Comparison of ENCODE assay signal across 25 mouse cellular contexts in the genomic region with DNA sequence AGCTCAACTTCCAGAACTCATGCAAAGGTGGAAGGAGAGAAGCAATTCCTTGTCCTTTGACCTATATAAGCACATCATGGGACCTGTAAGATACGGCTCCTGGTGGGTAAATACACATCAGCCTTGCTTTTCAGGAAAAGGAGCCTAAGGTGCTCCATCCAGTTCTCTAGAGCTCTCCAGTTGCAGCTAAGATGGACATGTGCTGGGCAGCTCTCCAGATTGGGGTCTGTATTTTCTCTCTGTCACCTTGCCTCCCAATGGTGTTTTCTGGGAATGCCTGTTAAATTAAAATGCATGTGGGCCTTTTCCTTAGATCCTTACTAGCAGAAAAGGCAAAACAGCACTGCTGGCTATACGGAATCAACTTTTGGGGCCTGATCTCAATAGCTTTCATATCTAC. TPM values are rescaled to one million over a fixed set of nuclear protein-coding genes. Genes with fewer than 3 reads are reported as not detected.
DNase-seq lines count a peak whose midpoint lies in the region; ATAC-seq and TF ChIP-seq lines count a peak whose summit lies in the region.
"Had no signal": no experiment of that assay in that cellular context is flagged by ENCODE, and none has a peak within 500 bp of the region (broad histone marks: within the 10 kb centered on the region; RNA-seq: fewer than 3 reads in every experiment).

No protein-coding gene starts in this region.

- no peaks in the 10 kb centered on the region for H3K9me3 ChIP-seq in limb, embryonic 14.5 days (ENCODE audit: control insufficient read depth, low read length)
- no peaks in the 10 kb centered on the region for H3K9me3 ChIP-seq in limb, embryonic 10.5 days (replicated peaks)

- no peaks in the 10 kb centered on the region for H3K36me3 ChIP-seq in limb, embryonic 14.5 days (ENCODE audit: control insufficient read depth, insufficient read depth, low read length)
- no peaks in the 10 kb centered on the region for H3K36me3 ChIP-seq in limb, embryonic 10.5 days
- H3K36me3 ChIP-seq: G1E had no signal

- WGBS in limb, embryonic 14.5 days: 58% methylated on average over 2 of the region's 2 CpGs
- WGBS in limb, embryonic 10.5 days: 83% methylated on average over 2 of the region's 2 CpGs

- H3K27ac ChIP-seq in limb, embryonic 14.5 days (replicated peaks; ENCODE audit: low read depth, low read length): no peak overlapping the region
- no peak overlapping the region for H3K27ac ChIP-seq in limb, embryonic 10.5 days

- no peaks in the 10 kb centered on the region for H3K4me1 ChIP-seq in limb, embryonic 14.5 days (ENCODE audit: control insufficient read depth, insufficient read depth, low read length)
- H3K4me1 ChIP-seq in limb, embryonic 10.5 days: peaks cover 13% of the 10 kb centered on the region

- peak; percentile 70; the same call in 1 of the 2 replicates for ATAC-seq in limb, embryonic 14.5 days (ENCODE audit: low FRiP score, low read depth)
- ATAC-seq: activated CD4-positive, CD25-positive, alpha-beta regulatory T cell, adult 4 months; CD4-positive, CD25-positive, alpha-beta regulatory T cell, adult 4 months; Patski had no signal

- peak; percentile 60 for DNase-seq in heart, adult 11 months
- DNase-seq in heart, adult 18-20 months: no peak
- peak; percentile 14 for DNase-seq in heart, postnatal 4 days
- DNase-seq in heart, adult 9 months (ENCODE audit: low spot score in 2 of 2): no peak
- DNase-seq in limb, embryonic 14.5 days (ENCODE audit: low spot score): peak; percentile 30
- DNase-seq in limb, embryonic 10.5 days (ENCODE audit: low spot score): no peak
- DNase-seq: adrenal gland, adult 2 months; adrenal gland, adult 8-10 months; adrenal gland, postnatal 10 days; adrenal gland, postnatal 14 days; adrenal gland, postnatal 25 days; adrenal gland, postnatal 36 days; B cell, adult 2 months; cerebellum, adult 11 months; cerebellum, adult 11-12 months; cerebellum, adult 18-20 months had no signal

- H3K9ac ChIP-seq in limb, embryonic 14.5 days (ENCODE audit: low read depth, low read length, severe bottlenecking): no peak overlapping the region

- no peaks in the 10 kb centered on the region for H3K27me3 ChIP-seq in limb, embryonic 14.5 days (ENCODE audit: control insufficient read depth, insufficient read depth, low read length)
- H3K27me3 ChIP-seq in limb, embryonic 10.5 days (ENCODE audit: low read depth, poor library complexity, severe bottlenecking): no peaks in the 10 kb centered on the region
- H3K27me3 ChIP-seq: CH12.LX had no signal

- no peak for TF ChIP-seq POLR2A in limb, embryonic 14.5 days (IDR thresholded peaks at IDR 0.05; ENCODE audit: borderline replicate concordance, extremely low read depth, insufficient read depth, insufficient read length)

- no peak overlapping the region for H3K4me3 ChIP-seq in limb, embryonic 14.5 days (replicated peaks; ENCODE audit: low read length)
- no peak overlapping the region for H3K4me3 ChIP-seq in limb, embryonic 10.5 days

- H3K4me2 ChIP-seq in limb, embryonic 14.5 days (replicated peaks; ENCODE audit: low read depth, low read length, severe bottlenecking): no peak overlapping the region

RNA-seq across cellular contexts. Expression of a gene that starts 23.1 kb away (rescaled TPM):
- 100 to 1,000 TPM; 229 to 343 TPM for total RNA-seq in heart, adult 18-20 months (2021)
- 1 to 10 TPM; 3.7 to 8.5 TPM for total RNA-seq in heart, postnatal 4 days (2021)
- 0.17 and 0.20 TPM in 2 replicates for polyA plus RNA-seq in limb, embryonic 14.5 days (2012; rRNA removed)
- 0.48 TPM in 1 of 2 replicates, not detected in the other for polyA plus RNA-seq in limb, embryonic 14.5 days (2014; fragmentation: Nextera tagmentation; extraction: Ambion mirVana)
- polyA plus RNA-seq in limb, embryonic 10.5 days (2016; fragmentation: Nextera tagmentation; extraction: Ambion mirVana): 0.20 and 0.24 TPM in 2 replicates
- total RNA-seq: CH12.LX, ES-E14, G1E, MEL had no signal
- polyA plus RNA-seq: activated CD4-positive, CD25-positive, alpha-beta regulatory T cell, adult 4 months; brain, embryonic 14.5 days; C2C12; CD4-positive, CD25-positive, alpha-beta regulatory T cell, adult 4 months; G1E; Patski had no signal

RNA-seq across cellular contexts. Expression of a gene that starts 43.5 kb away (rescaled TPM):
- total RNA-seq in heart, adult 18-20 months (2021): not detected
- not detected for total RNA-seq in heart, postnatal 4 days (2021)
- polyA plus RNA-seq in limb, embryonic 14.5 days (2012; rRNA removed): not detected in 2 replicates
- polyA plus RNA-seq in limb, embryonic 14.5 days (2014; fragmentation: Nextera tagmentation; extraction: Ambion mirVana): not detected in 2 replicates
- not detected in 2 replicates for polyA plus RNA-seq in limb, embryonic 10.5 days (2016; fragmentation: Nextera tagmentation; extraction: Ambion mirVana)
- total RNA-seq: adrenal gland, postnatal 25 days; CH12.LX; G1E; MEL had no signal
- polyA plus RNA-seq: activated CD4-positive, CD25-positive, alpha-beta regulatory T cell, adult 4 months; brain, embryonic 14.5 days; C2C12; CD4-positive, CD25-positive, alpha-beta regulatory T cell, adult 4 months; G1E; Patski had no signal

RNA-seq across cellular contexts. Expression of a gene that starts 54.9 kb away (rescaled TPM):
- under 1 TPM; 0.67 to 0.97 TPM for total RNA-seq in heart, adult 18-20 months (2021)
- 1 to 10 TPM; 1.1 to 1.2 TPM for total RNA-seq in heart, postnatal 4 days (2021)
- not detected in 2 replicates for polyA plus RNA-seq in limb, embryonic 14.5 days (2012; rRNA removed)
- not detected in 2 replicates for polyA plus RNA-seq in limb, embryonic 14.5 days (2014; fragmentation: Nextera tagmentation; extraction: Ambion mirVana)
- not detected in 2 replicates for polyA plus RNA-seq in limb, embryonic 10.5 days (2016; fragmentation: Nextera tagmentation; extraction: Ambion mirVana)
- total RNA-seq: adrenal gland, adult 8-10 months; adrenal gland, postnatal 25 days; adrenal gland, postnatal 36 days; CH12.LX; ES-E14; G1E; MEL had no signal
- polyA plus RNA-seq: activated CD4-positive, CD25-positive, alpha-beta regulatory T cell, adult 4 months; adrenal gland, adult 2 months; brain, embryonic 14.5 days; C2C12; CD4-positive, CD25-positive, alpha-beta regulatory T cell, adult 4 months; G1E; Patski had no signal

Comparison
In these comparisons a context has a peak if more than half of its experiments do, and no peak if none do; other contexts are left out.
1. DNase-seq: peak in heart, adult 11 months (single experiment), heart, postnatal 4 days (single experiment) and limb, embryonic 14.5 days (single experiment); none in heart, adult 18-20 months (0 of 2), heart, adult 9 months (0 of 2) and limb, embryonic 10.5 days (single experiment).
2. RNA of a gene that starts 23.1 kb away (total RNA-seq): 229 to 343 TPM in heart, adult 18-20 months; 3.7 to 8.5 TPM in heart, postnatal 4 days; every median in the first group is over 10 times any median in the second.